ENCODE assay signal across 22 mouse cellular contexts in the genomic region with DNA sequence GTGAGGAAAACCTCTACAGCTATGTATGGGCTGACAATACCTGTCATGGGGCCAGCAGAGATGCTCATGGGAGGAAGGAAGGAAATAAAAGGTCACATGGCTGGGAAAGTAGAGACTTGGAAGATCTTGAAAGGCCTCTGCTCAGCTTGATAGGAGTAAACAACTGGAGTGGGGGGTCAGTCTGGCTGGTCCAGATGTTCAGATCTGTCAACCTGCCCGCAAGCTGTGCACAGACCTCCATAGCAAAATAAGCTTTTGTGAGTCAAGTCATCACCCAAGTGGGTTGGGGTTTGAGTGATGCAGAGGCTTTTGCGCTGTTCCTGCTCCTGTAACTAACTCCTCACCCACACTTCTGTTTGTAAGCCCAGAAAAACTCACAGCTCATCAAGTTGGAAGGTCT.
"Had no signal": no experiment of that assay in that cellular context is flagged by ENCODE, and none has a peak within 500 bp of the region (broad histone marks: within the 10 kb centered on the region; RNA-seq: fewer than 3 reads in every experiment).

No protein-coding gene starts in this region.

- H3K9me3 ChIP-seq: heart, embryonic 10.5 days; heart, embryonic 12.5 days; hindbrain, embryonic 10.5 days; hindbrain, embryonic 12.5 days; hindbrain, embryonic 15.5 days; intestine, embryonic 15.5 days; limb, embryonic 15.5 days; liver, embryonic 13.5 days had no signal

- H3K9ac ChIP-seq: heart, embryonic 12.5 days; hindbrain, embryonic 12.5 days; hindbrain, embryonic 15.5 days; intestine, embryonic 15.5 days; limb, embryonic 15.5 days; liver, embryonic 13.5 days had no signal

- H3K4me2 ChIP-seq: heart, embryonic 12.5 days; hindbrain, embryonic 12.5 days; hindbrain, embryonic 15.5 days; intestine, embryonic 15.5 days; limb, embryonic 15.5 days; liver, embryonic 13.5 days had no signal

- H3K36me3 ChIP-seq: heart, embryonic 10.5 days; heart, embryonic 12.5 days; hindbrain, embryonic 10.5 days; hindbrain, embryonic 12.5 days; hindbrain, embryonic 15.5 days; intestine, embryonic 15.5 days; limb, embryonic 15.5 days; liver, embryonic 13.5 days had no signal

- ATAC-seq: inflammation-experienced regulatory T-cells, adult 6 months; intestine, embryonic 15.5 days; intestine, postnatal 0 days had no signal

- H3K4me1 ChIP-seq: heart, embryonic 10.5 days; heart, embryonic 12.5 days; hindbrain, embryonic 12.5 days; hindbrain, embryonic 15.5 days; intestine, embryonic 15.5 days; limb, embryonic 15.5 days; liver, embryonic 13.5 days had no signal

- H3K27ac ChIP-seq: gastrocnemius, adult 2 months; heart, embryonic 10.5 days; hindbrain, embryonic 10.5 days; hindbrain, embryonic 12.5 days; hindbrain, embryonic 15.5 days; intestine, embryonic 15.5 days; layer of hippocampus, adult 2 months; left cerebral cortex, adult 2 months; limb, embryonic 15.5 days; liver, embryonic 13.5 days had no signal

- H3K27me3 ChIP-seq: heart, embryonic 12.5 days; hindbrain, embryonic 12.5 days; hindbrain, embryonic 15.5 days; intestine, embryonic 15.5 days; limb, embryonic 15.5 days; liver, embryonic 13.5 days had no signal

- DNase-seq: gastrocnemius, adult 2 months; gastrocnemius, postnatal 10 days; gastrocnemius, postnatal 25 days; heart, postnatal 10 days; heart, postnatal 4 days; kidney, adult 18-20 months; kidney, adult 8-10 months; kidney, postnatal 10 days; kidney, postnatal 25 days; kidney, postnatal 4 days; liver, embryonic 13.5 days had no signal

- H3K4me3 ChIP-seq: gastrocnemius, adult 2 months; heart, embryonic 10.5 days; heart, embryonic 12.5 days; hindbrain, embryonic 10.5 days; hindbrain, embryonic 12.5 days; hindbrain, embryonic 15.5 days; intestine, embryonic 15.5 days; layer of hippocampus, adult 2 months; left cerebral cortex, adult 2 months; limb, embryonic 15.5 days; liver, embryonic 13.5 days had no signal
